Mouse (Mus musculus) monocyte, adult 2 months (primary cell): ENCODE measurements around the gene Wdr60.
A peak's percentile ranks its signal among the peaks of the same experiment; 100 is the strongest.
"Not testable (repeated sequence)": the region's sequence is repeated elsewhere in the genome, so short reads cannot be mapped to it uniquely, and the experiment has no call there.

Source experiments
- DNase-seq, 2 experiments: peaks; one replicate each; pipeline ENCODE4 v3.0.0; 2022; ENCODE audit warnings: low spot score in 2 of 2, low read depth in 1 of 2

Gene Wdr60

GRCm38 (mm10) chr12:116262555-116263341 is at the start of gene Wdr60:
Gene Wdr60, minus strand, starts transcription at chr12:116263022.
- DNase-seq = peak; percentile 29 to 48

DNA sequence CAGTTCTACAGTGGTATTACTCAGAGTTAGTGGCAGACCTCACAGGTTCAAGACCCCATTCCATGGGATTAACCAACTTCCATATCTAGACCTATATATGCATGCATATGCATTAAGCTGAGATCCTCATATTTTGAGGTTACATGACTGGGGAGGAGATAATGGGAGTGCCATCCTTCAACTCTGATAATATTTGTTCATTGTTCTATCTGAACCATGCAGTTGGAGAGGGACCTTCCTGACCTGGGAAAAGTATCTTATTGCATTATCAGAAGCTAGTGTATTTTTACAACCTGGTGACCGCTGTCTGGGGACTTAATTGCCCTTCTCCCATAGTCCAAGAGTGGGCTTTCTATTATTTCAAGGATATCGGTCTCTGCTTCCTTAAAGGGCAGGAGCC is 45.8 kb upstream of the Wdr60 start:
- DNase-seq = no peak

DNA sequence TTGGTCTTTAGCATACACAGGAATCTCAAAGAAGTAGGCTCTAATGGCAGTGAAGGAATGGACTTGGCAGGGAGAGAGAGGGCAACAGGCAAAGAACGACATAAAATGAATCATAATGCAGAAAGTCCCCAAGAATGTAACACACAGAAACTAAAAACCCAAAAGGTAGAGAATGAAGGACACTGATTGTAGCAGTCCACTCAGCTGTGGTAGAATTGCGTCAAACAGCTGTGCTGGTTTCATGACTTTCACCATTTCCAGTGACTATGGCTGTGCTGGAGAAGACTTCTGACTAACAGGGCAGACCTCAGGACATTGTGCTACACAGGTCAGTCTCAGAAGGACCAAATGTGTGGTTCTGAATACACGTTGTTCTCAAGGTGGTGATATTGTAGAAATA is 45.0 kb upstream of the Wdr60 start:
- DNase-seq = no peak

GRCm38 (mm10) chr12:116306042-116306441 is 43.2 kb upstream of the Wdr60 start:
- DNase-seq = no peak

DNA sequence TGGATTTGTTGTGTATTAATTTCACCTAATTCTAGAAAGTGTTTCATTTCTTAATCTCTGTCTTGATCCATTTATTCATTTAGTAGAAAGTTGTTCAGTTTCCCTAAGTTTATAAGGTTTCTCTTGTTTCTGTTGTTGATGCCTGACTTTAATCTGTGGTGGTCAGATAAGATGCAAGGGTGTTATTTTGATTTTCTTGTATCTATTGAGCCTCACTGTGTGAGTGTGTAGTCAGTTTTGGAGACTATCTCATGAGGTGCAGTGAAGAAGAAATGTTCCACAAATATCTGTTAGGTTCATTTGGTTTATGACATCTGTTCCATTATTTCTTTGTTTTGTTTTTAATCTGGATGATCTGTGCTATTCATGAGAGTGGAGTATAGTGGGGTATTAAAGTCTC is 39.4 kb upstream of the Wdr60 start:
- DNase-seq = no peak

DNA sequence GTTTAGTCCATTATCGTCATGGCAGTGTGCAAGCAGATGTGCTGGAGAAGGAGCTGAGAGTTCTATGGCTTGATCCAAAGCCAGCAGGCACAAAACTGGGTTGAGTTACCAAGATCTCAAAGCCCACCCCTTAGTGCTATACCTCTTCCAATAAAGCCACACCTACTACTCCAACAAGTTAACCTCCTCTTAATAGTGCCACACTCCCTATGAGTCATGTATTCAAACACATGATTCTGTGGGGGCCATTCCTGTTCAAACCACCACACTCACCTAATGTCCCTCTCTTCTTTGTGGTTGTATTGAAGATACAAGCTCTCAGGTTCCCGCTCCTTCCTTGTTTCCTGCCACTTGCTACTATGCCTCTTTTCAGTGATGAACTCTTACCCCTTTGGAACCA is 37.1 kb upstream of the Wdr60 start:
- DNase-seq = no peak

- DNase-seq = no peak
Observed at GRCm38 (mm10) chr12:116293599-116294292, 30.9 kb upstream of the Wdr60 start.

GRCm38 (mm10) chr12:116293185-116293584 is 30.4 kb upstream of the Wdr60 start:
- no peak for DNase-seq

GRCm38 (mm10) chr12:116283511-116283910 is 20.7 kb upstream of the Wdr60 start:
- DNase-seq = no peak

GRCm38 (mm10) chr12:116282856-116283255 is 20.0 kb upstream of the Wdr60 start:
- no peak for DNase-seq

GRCm38 (mm10) chr12:116281427-116282281 is 18.8 kb upstream of the Wdr60 start:
- DNase-seq = no peak

- DNase-seq = peak; percentile 97 to 98
Observed at GRCm38 (mm10) chr12:116280653-116281364, 18.0 kb upstream of the Wdr60 start, which contains the start of gene Esyt2. Gene Esyt2, plus strand, starts transcription at chr12:116281196.

GRCm38 (mm10) chr12:116280149-116280652 is 17.4 kb upstream of the Wdr60 start:
- no peak for DNase-seq

DNA sequence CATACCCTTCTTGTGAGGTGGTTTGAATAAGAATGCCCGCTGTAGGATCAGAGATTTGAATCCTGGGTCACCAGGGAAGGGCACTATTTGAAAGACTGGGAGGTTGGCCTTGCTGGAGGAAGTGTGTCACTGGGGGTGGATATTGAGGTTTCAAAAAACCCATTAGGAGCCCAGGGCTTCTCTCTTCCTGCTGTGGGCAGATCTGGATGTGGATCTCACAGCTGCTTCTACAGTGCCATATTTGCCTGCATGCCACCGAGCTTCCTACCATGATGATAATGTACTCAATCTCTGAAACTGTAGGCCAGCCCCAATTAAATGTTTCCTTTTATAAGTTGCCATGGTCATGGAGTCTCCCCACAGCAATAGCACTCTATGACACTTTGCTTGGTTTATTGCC is 16.4 kb upstream of the Wdr60 start:
- no peak for DNase-seq

DNA sequence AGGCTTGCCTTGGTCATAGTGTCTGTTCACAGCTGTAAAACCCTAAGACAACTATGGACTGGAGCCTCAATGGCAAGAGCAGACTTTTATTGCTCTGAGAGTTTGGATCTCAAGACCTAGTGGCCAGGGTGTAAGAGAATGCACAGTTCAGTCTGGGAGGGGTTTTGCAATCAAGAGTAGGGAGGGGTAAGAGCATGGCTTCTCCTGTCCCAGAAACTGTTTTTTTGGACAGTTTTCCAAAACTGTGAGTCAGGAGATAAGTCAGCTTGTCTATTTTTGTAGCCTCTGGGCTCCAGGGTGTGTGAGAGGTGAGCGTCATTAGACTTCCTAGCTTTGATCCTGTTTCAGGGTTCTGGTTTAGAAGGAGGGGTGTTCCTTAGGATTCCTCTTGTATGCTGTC is 15.7 kb upstream of the Wdr60 start:
- DNase-seq = no peak

GRCm38 (mm10) chr12:116276961-116277360 is 14.1 kb upstream of the Wdr60 start:
- no peak for DNase-seq

GRCm38 (mm10) chr12:116275631-116276030 is 12.8 kb upstream of the Wdr60 start:
- no peak for DNase-seq

GRCm38 (mm10) chr12:116275086-116275485 is 12.3 kb upstream of the Wdr60 start, which contains the start of gene Gm11027:
Gene Gm11027, plus strand, starts transcription at chr12:116275386.
- DNase-seq = not testable (repeated sequence)

- DNase-seq = no peak
Observed at GRCm38 (mm10) chr12:116273733-116274132, 10.9 kb upstream of the Wdr60 start.

DNA sequence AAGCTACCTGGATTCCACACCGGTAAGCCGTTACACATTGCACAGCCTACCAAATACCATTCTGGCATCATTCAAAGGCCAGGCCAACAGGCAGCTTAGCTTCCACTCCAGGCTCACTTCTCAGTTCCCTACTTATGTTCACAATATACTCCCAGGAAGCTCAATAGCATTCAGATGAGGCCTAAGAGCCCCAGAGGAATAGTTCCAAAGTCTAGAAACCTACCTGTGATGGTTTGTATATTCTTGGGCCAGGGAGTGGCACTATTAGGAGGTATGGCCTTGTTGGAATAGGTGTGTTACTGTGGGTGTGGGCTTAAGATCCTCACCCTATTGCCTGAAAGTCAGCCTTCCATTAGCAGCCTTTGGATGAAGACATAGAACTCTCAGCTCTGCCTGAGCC is 8.2 kb upstream of the Wdr60 start:
- DNase-seq = no peak

- DNase-seq = no peak
Observed at GRCm38 (mm10) chr12:116270538-116270937, 7.7 kb upstream of the Wdr60 start.
